Mouse (Mus musculus) heart, adult 9 months (tissue): ENCODE data around the gene Il13.

Experiments
- DNase-seq, 2 experiments: peaks; one replicate each; pipeline ENCODE4 v3.0.0; 2022; ENCODE audit warnings: low spot score in 2 of 2

Gene Il13

DNA sequence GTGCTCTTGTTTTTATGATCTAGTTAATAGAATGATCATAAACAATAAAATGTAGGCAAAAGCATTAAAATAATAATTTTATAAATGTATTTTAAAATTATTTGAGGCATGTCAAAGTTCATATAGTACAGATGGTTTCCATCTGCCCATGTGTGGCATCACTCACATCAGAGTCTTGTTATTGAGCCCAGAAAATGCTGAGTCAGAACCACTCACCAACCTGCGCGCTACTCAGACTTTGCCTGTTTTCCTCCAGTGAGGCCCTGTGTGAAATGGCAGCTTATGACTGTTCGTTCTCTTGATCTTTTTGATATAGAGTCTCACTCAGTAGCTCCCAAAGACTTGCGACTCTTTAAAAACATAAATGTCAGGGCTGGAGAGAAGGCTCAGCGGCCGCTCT is 49.0 kb downstream of the Il13 start:
- DNase-seq, result no peak

- peak in 1 of 2 experiments; percentile 5 for DNase-seq
Observed at GRCm38 (mm10) chr11:53584849-53585248, 49.7 kb downstream of the Il13 start.

- no peak for DNase-seq
Observed at GRCm38 (mm10) chr11:53583151-53583550, 51.4 kb downstream of the Il13 start.
